Mouse (Mus musculus) gastrocnemius, adult 2 months (tissue): ENCODE results near the gene Gm10320. TPM values are rescaled to one million over a fixed set of nuclear protein-coding genes. Genes with fewer than 3 reads are reported as not detected.

ENCODE experiments used
- DNase-seq: peaks from one replicate; pipeline ENCODE4 v3.0.0; 2022
- H3K27ac ChIP-seq: fragments of 200-600 bp; 2 replicates; pipeline ENCODE4 v1.8.1; 2022; ENCODE audit warnings: mild to moderate bottlenecking
- H3K4me3 ChIP-seq: fragments of 200-600 bp; 2 replicates; pipeline ENCODE4 v1.8.1; 2022; ENCODE audit warnings: mild to moderate bottlenecking, moderate library complexity
- CTCF ChIP-seq: fragments of 200-600 bp; IDR thresholded peaks from 2 replicates; pipeline ENCODE4 v1.8.1; 2022; ENCODE audit warnings: antibody characterized with exemption, mild to moderate bottlenecking, moderate library complexity
- intact Hi-C: fragments of 180-260 bp; cut with DNase I; formaldehyde crosslinking; loops from one replicate; pipeline ENCODE4 v1.15.1; 2025
- long read RNA-seq, 2 experiments: library from polyadenylated mRNA; stranded (forward); transcript quantifications; one replicate each; pipeline ENCODE4 v2.0.0; 2021
- total RNA-seq, 2 experiments: library from RNA; stranded (reverse); gene quantifications; 2 replicates each; pipeline ENCODE4 v1.2.3; 2021

Gene Gm10320
- total RNA-seq: not detected
- long read RNA-seq, experiment 1: 0 reads
- long read RNA-seq, experiment 2: 0 reads

GRCm38 (mm10) chr13:98491909-98492308, at the start of gene Gm10320:
TSS of gene Gm10320 (minus strand) at chr13:98492001.
- DNase-seq: no peak
- intact Hi-C loops: no loop called here
- H3K27ac ChIP-seq: no peak within 1 kb of the TSS
- TF ChIP-seq CTCF: no peak
- no peak within 1 kb of the TSS for H3K4me3 ChIP-seq

- H3K27ac ChIP-seq: no peak overlapping the region
- TF ChIP-seq CTCF: no peak
- no peak for DNase-seq
- intact Hi-C loops: no loop called here
- H3K4me3 ChIP-seq: no peak overlapping the region
Observed at GRCm38 (mm10) chr13:98541601-98542000, 49.8 kb upstream of the Gm10320 start.

- no peak for TF ChIP-seq CTCF
- intact Hi-C loops: no loop called here
- H3K27ac ChIP-seq: no peak overlapping the region
- H3K4me3 ChIP-seq: no peak overlapping the region
- DNase-seq: no peak
Observed at GRCm38 (mm10) chr13:98540206-98540605, 48.4 kb upstream of the Gm10320 start.

- intact Hi-C loops: no loop called here
- DNase-seq: no peak
Observed at GRCm38 (mm10) chr13:98539311-98539710, 47.5 kb upstream of the Gm10320 start.

GRCm38 (mm10) chr13:98538587-98538986, 46.8 kb upstream of the Gm10320 start:
- no peak overlapping the region for H3K4me3 ChIP-seq
- TF ChIP-seq CTCF: no peak
- intact Hi-C loops: no loop called here
- H3K27ac ChIP-seq: no peak overlapping the region
- DNase-seq: no peak

More at GRCm38 (mm10) chr13:98539311-98539710, 47.5 kb upstream of the Gm10320 start:
- H3K27ac ChIP-seq: no peak overlapping the region
- TF ChIP-seq CTCF: no peak
- no peak overlapping the region for H3K4me3 ChIP-seq

GRCm38 (mm10) chr13:98534913-98535262, 43.1 kb upstream of the Gm10320 start:
- TF ChIP-seq CTCF: no peak
- H3K27ac ChIP-seq: no peak overlapping the region
- intact Hi-C loops: no loop called here

GRCm38 (mm10) chr13:98534190-98534912, 42.5 kb upstream of the Gm10320 start:
- intact Hi-C loops: no loop called here
- Histone ChIP-seq H3K4me3 (peak overlapping the region; percentile 51), H3K27ac (no peak overlapping the region)
- DNase-seq: no peak
- TF ChIP-seq CTCF: no peak

More at GRCm38 (mm10) chr13:98534913-98535262, 43.1 kb upstream of the Gm10320 start:
- H3K4me3 ChIP-seq: no peak overlapping the region
- no peak for DNase-seq

GRCm38 (mm10) chr13:98533415-98533814, 41.6 kb upstream of the Gm10320 start:
- DNase-seq: no peak
- H3K4me3 ChIP-seq: no peak overlapping the region
- H3K27ac ChIP-seq: no peak overlapping the region
- intact Hi-C loops: no loop called here
- TF ChIP-seq CTCF: no peak

GRCm38 (mm10) chr13:98532699-98533375, 41.0 kb upstream of the Gm10320 start:
- intact Hi-C loops: no loop called here
- TF ChIP-seq CTCF: no peak
- no peak overlapping the region for H3K4me3 ChIP-seq

GRCm38 (mm10) chr13:98531976-98532375, 40.2 kb upstream of the Gm10320 start:
- DNase-seq: no peak

More at GRCm38 (mm10) chr13:98532699-98533375, 41.0 kb upstream of the Gm10320 start:
- no peak overlapping the region for H3K27ac ChIP-seq
- DNase-seq: no peak

GRCm38 (mm10) chr13:98531306-98531705, 39.5 kb upstream of the Gm10320 start:
- Histone ChIP-seq H3K27ac (no peak overlapping the region), H3K4me3 (no peak overlapping the region)
- DNase-seq: no peak
- TF ChIP-seq CTCF: no peak
- intact Hi-C loops: no loop called here

More at GRCm38 (mm10) chr13:98531976-98532375, 40.2 kb upstream of the Gm10320 start:
- no peak overlapping the region for H3K4me3 ChIP-seq
- intact Hi-C loops: no loop called here
- TF ChIP-seq CTCF: no peak
- no peak overlapping the region for H3K27ac ChIP-seq

- Histone ChIP-seq H3K27ac (no peak overlapping the region), H3K4me3 (no peak overlapping the region)
- no peak for TF ChIP-seq CTCF
- intact Hi-C loops: no loop called here
- no peak for DNase-seq
Observed at GRCm38 (mm10) chr13:98523719-98524316, 32.0 kb upstream of the Gm10320 start.

GRCm38 (mm10) chr13:98518341-98518740, 26.5 kb upstream of the Gm10320 start:
- Histone ChIP-seq H3K27ac (no peak overlapping the region), H3K4me3 (no peak overlapping the region)
- DNase-seq: no peak
- intact Hi-C loops: no loop called here
- no peak for TF ChIP-seq CTCF
